Mouse (Mus musculus) neural tube, embryonic 15.5 days (tissue): Measurements from ENCODE around the gene Myh9. TPM values are rescaled to one million over a fixed set of nuclear protein-coding genes. Genes with fewer than 3 reads are reported as not detected.

Experiments used
- ATAC-seq: fragments of 200-750 bp; cut with Nextera tagmentation; 2 replicates; pipeline ENCODE4 v1.8.0; 2017; ENCODE audit warnings: mild to moderate bottlenecking, moderate TSS enrichment, moderate library complexity; ENCODE audit not compliant: low FRiP score
- H3K27ac ChIP-seq: fragments of 300-500 bp; sonication (generic); replicated peaks from 2 replicates; pipeline ENCODE4 v1.5.1; 2015; ENCODE audit warnings: mild to moderate bottlenecking, inconsistent platforms
- H3K27me3 ChIP-seq: fragments of 300-500 bp; sonication (generic); replicated peaks from 2 replicates; pipeline ENCODE4 v1.6.1; 2015; ENCODE audit warnings: inconsistent platforms
- H3K36me3 ChIP-seq: fragments of 300-500 bp; sonication (generic); 2 replicates; pipeline ENCODE4 v1.6.1; 2015; ENCODE audit warnings: inconsistent platforms
- H3K4me1 ChIP-seq: fragments of 300-500 bp; sonication (generic); 2 replicates; pipeline ENCODE4 v1.6.1; 2015; ENCODE audit warnings: inconsistent platforms
- H3K4me2 ChIP-seq: fragments of 300-500 bp; sonication (generic); 2 replicates; pipeline ENCODE4 v1.6.1; 2015; ENCODE audit warnings: inconsistent platforms, mild to moderate bottlenecking, moderate library complexity
- H3K4me3 ChIP-seq: fragments of 300-500 bp; sonication (generic); replicated peaks from 2 replicates; pipeline ENCODE4 v1.5.1; 2015; ENCODE audit warnings: mild to moderate bottlenecking, inconsistent platforms
- H3K9ac ChIP-seq: fragments of 300-500 bp; sonication (generic); replicated peaks from 2 replicates; pipeline ENCODE4 v1.6.1; 2015; ENCODE audit warnings: mild to moderate bottlenecking, inconsistent platforms
- H3K9me3 ChIP-seq: fragments of 300-500 bp; sonication (generic); replicated peaks from 2 replicates; pipeline ENCODE4 v1.6.1; 2016; ENCODE audit warnings: inconsistent platforms
- WGBS: fragments of 180-500 bp; shearing (Covaris S2); methylation state at CpG from one replicate; pipeline ENCODE4 v1.1.7; 2015; ENCODE audit warnings: mixed read lengths; 5-methylcytosine and 5-hydroxymethylcytosine counted together
- polyA plus RNA-seq: library from polyadenylated mRNA; unstranded; fragments of >200 nt; fragmentation: Nextera tagmentation; extraction: Ambion mirVana; gene quantifications from 2 replicates; pipeline ENCODE4 v1.2.1, GENCODE M21; 2015

The Myh9 gene
- polyA plus RNA-seq, result 9.6 and 17.7 TPM in 2 replicates

DNA sequence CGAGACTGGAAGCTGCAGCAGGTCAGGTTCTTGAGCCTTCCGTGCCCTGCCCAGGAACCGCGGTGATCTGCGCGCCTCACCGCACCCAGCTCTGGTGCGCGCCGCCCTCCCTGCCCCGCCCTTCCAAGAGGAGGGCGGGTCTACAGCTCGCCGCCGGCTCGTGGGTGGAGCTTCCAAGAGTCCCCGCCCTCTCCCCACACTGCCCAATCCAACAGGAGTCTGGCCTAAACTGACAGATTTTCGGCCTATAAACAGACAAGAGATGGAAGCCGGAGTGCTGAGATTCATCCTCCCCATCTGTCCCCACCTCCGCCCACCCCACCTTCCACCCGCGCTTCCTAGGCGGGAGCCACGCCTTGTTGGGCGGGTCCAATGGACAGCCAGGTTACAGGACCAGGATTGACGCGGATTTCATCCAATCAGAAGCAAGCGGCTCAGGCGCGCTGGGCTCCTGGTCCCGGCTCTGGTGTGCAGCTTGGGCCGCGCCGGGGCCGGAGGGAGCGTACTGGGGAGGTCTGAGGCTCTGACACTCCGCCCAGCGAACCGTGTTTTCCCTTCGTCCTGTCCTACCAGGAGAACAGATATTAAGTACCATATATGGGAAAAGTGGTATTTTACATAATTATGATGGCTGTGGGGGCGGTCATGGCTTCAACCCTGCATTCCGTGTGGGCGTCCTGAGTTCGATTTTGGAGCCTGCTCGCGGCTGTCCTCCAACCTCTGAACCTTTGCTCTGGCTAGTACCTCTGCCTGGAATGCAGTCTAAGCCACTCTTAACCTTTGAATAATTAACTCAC, at the start of gene Myh9:
Gene Myh9, minus strand, starts transcription at position 129 of the 797 bp plus-strand sequence.
- H3K36me3 ChIP-seq, result no peaks in the 10 kb centered on the region
- peaks cover 40% of the 10 kb centered on the region for H3K4me1 ChIP-seq
- H3K9ac ChIP-seq, result peak within 1 kb of the TSS; percentile 66
- peak within 1 kb of the TSS; percentile 88 for H3K27ac ChIP-seq
- H3K4me2 ChIP-seq, result peak within 1 kb of the TSS; percentile 83
- WGBS, result under 1% methylated on average over 33 of the region's 46 CpGs
- ATAC-seq, result peak; percentile 98
- H3K27me3 ChIP-seq, result no peaks in the 10 kb centered on the region
- H3K4me3 ChIP-seq, result peak within 1 kb of the TSS; percentile 93
- no peaks in the 10 kb centered on the region for H3K9me3 ChIP-seq

- no peak for ATAC-seq
- Histone ChIP-seq H3K9ac (no peak overlapping the region), H3K27ac (no peak overlapping the region), H3K27me3 (no peaks in the 10 kb centered on the region), H3K4me3 (no peak overlapping the region), H3K36me3 (no peaks in the 10 kb centered on the region), H3K4me1 (no peaks in the 10 kb centered on the region), H3K4me2 (no peak overlapping the region), H3K9me3 (no peaks in the 10 kb centered on the region)
- WGBS, result 89% methylated on average over 8 of the region's 8 CpGs
Observed at GRCm38 (mm10) chr15:77891766-77892165, 49.8 kb upstream of the Myh9 start.

DNA sequence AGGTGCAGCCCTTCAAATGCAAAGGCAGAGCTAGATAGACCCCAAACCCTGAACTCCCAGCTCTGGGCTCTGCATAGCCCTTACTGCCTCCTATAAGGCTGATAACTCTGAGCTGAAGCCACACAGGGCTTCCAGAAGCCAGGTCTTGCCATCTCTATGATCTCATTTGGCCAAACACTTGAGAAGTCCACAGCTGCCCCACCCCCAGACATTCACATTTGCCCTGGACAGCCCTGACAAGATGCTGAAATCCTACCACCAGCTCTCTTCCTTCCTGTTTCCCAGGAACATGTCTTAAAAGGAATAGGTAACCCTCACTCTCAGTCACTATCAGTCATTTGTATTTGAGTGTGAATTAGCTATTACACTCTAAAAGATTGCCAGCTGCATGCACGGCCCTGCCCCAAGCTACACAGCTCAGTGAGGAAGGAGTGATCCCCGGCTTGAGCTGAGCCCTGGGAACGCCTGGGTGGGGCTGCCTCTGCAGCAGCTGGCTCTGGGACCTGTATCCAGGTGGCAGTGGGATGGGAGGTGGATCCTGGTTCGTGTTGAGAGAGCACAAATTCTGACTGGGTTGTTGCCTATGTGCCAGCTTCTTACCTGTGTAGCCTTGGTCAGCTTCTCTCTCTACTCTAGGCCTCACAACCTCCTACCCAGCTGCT, 47.9 kb upstream of the Myh9 start:
- H3K4me1 ChIP-seq, result no peaks in the 10 kb centered on the region
- no peak overlapping the region for H3K4me2 ChIP-seq
- no peak overlapping the region for H3K9ac ChIP-seq
- no peak overlapping the region for H3K27ac ChIP-seq
- WGBS, result 55% methylated on average over 4 of the region's 4 CpGs
- ATAC-seq, result no peak
- no peaks in the 10 kb centered on the region for H3K36me3 ChIP-seq
- no peak overlapping the region for H3K4me3 ChIP-seq
- H3K9me3 ChIP-seq, result no peaks in the 10 kb centered on the region
- H3K27me3 ChIP-seq, result no peaks in the 10 kb centered on the region; the same call in 1 of the 2 replicates

GRCm38 (mm10) chr15:77888286-77888685, 46.3 kb upstream of the Myh9 start:
- H3K9ac ChIP-seq, result no peak overlapping the region
- 71% methylated on average over 7 of the region's 7 CpGs for WGBS
- no peak overlapping the region for H3K4me3 ChIP-seq
- no peaks in the 10 kb centered on the region for H3K9me3 ChIP-seq
- no peak for ATAC-seq
- H3K36me3 ChIP-seq, result no peaks in the 10 kb centered on the region
- H3K4me2 ChIP-seq, result no peak overlapping the region
- H3K4me1 ChIP-seq, result 0 out of 2 replicates have a peak, but pooled peaks cover 2% of the 10 kb centered on the region
- no peak overlapping the region for H3K27ac ChIP-seq
- no peaks in the 10 kb centered on the region; the same call in 1 of the 2 replicates for H3K27me3 ChIP-seq

GRCm38 (mm10) chr15:77887093-77887488, 45.1 kb upstream of the Myh9 start:
- 65% methylated on average over 1 of the region's 1 CpGs for WGBS
- Histone ChIP-seq H3K9me3 (no peaks in the 10 kb centered on the region), H3K27me3 (no peaks in the 10 kb centered on the region; the same call in 1 of the 2 replicates), H3K4me1 (peaks cover 8% of the 10 kb centered on the region; the same call in 1 of the 2 replicates), H3K36me3 (no peaks in the 10 kb centered on the region), H3K9ac (no peak overlapping the region), H3K27ac (no peak overlapping the region), H3K4me3 (no peak overlapping the region), H3K4me2 (no peak overlapping the region)
- ATAC-seq, result no peak

- H3K4me3 ChIP-seq, result no peak overlapping the region
- H3K9me3 ChIP-seq, result no peaks in the 10 kb centered on the region
- no peaks in the 10 kb centered on the region for H3K36me3 ChIP-seq
- ATAC-seq, result no peak
- H3K9ac ChIP-seq, result no peak overlapping the region
- H3K27ac ChIP-seq, result no peak overlapping the region
- no peaks in the 10 kb centered on the region; the same call in 1 of the 2 replicates for H3K27me3 ChIP-seq
- H3K4me2 ChIP-seq, result no peak overlapping the region
- WGBS, result 95% methylated on average over 4 of the region's 5 CpGs
- H3K4me1 ChIP-seq, result peaks cover 8% of the 10 kb centered on the region; the same call in 1 of the 2 replicates
Observed at GRCm38 (mm10) chr15:77886369-77887092, 44.6 kb upstream of the Myh9 start.

GRCm38 (mm10) chr15:77885945-77886344, 44.0 kb upstream of the Myh9 start:
- Histone ChIP-seq H3K4me3 (no peak overlapping the region), H3K9ac (no peak overlapping the region), H3K27ac (no peak overlapping the region), H3K9me3 (no peaks in the 10 kb centered on the region), H3K27me3 (no peaks in the 10 kb centered on the region; the same call in 1 of the 2 replicates), H3K4me1 (peaks cover 8% of the 10 kb centered on the region; the same call in 1 of the 2 replicates), H3K36me3 (no peaks in the 10 kb centered on the region), H3K4me2 (no peak overlapping the region)
- 88% methylated on average over 4 of the region's 4 CpGs for WGBS
- ATAC-seq, result no peak

DNA sequence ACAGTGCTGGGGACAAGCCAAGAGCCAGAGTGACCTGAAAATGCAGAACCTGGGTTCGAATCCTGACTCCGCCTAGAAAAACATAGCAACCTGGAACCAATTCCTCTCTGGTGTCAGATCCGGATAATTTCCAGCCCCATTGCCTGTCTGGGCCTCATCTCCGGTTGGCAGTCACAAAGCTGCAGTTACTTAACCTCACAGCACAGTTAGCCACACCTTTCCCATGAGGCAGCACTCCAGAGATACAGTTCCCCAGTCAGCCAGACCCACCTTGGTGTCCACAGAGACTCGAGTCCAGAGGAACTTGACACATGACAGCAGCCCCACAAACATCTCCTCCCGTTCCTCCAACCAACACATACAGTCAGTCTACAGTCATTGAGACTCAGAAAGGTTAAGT, 43.2 kb upstream of the Myh9 start:
- 88% methylated on average over 6 of the region's 6 CpGs for WGBS
- no peak for ATAC-seq
- peaks cover 8% of the 10 kb centered on the region; the same call in 1 of the 2 replicates for H3K4me1 ChIP-seq

DNA sequence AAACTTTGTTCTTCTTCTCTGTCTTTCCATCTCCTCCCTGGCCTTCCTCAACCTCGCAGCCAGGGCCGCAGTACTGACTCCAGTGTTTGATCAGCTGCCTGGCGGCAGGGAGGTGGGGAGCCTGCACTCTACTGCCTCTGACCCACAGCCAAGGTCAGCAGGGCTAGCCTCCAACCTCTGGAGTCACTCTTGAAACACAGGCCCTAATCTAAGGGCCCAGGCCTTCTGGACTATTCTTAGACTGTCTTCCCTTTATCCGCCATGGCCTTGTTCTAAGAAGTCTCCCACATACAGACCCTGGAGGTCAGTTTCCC, 41.7 kb upstream of the Myh9 start:
- H3K36me3 ChIP-seq, result no peaks in the 10 kb centered on the region
- H3K4me2 ChIP-seq, result no peak overlapping the region
- H3K9ac ChIP-seq, result no peak overlapping the region
- peaks cover 8% of the 10 kb centered on the region; the same call in 1 of the 2 replicates for H3K4me1 ChIP-seq
- no peak for ATAC-seq
- H3K4me3 ChIP-seq, result no peak overlapping the region
- no peaks in the 10 kb centered on the region for H3K9me3 ChIP-seq
- 72% methylated on average over 4 of the region's 4 CpGs for WGBS
- no peaks in the 10 kb centered on the region; the same call in 1 of the 2 replicates for H3K27me3 ChIP-seq
- H3K27ac ChIP-seq, result no peak overlapping the region

More for the DNA sequence above, 43.2 kb upstream of the Myh9 start:
- Histone ChIP-seq H3K9ac (no peak overlapping the region), H3K27ac (no peak overlapping the region), H3K9me3 (no peaks in the 10 kb centered on the region), H3K4me2 (no peak overlapping the region), H3K4me3 (no peak overlapping the region), H3K36me3 (no peaks in the 10 kb centered on the region), H3K27me3 (no peaks in the 10 kb centered on the region; the same call in 1 of the 2 replicates)

- no peak for ATAC-seq
- H3K27me3 ChIP-seq, result no peaks in the 10 kb centered on the region; the same call in 1 of the 2 replicates
- H3K4me3 ChIP-seq, result no peak overlapping the region
- no peaks in the 10 kb centered on the region for H3K9me3 ChIP-seq
- no peak overlapping the region for H3K4me2 ChIP-seq
- WGBS, result 23% methylated on average over 16 of the region's 17 CpGs
- H3K36me3 ChIP-seq, result no peaks in the 10 kb centered on the region
- peaks cover 8% of the 10 kb centered on the region; the same call in 1 of the 2 replicates for H3K4me1 ChIP-seq
- no peak overlapping the region for H3K27ac ChIP-seq
- H3K9ac ChIP-seq, result no peak overlapping the region
Observed at GRCm38 (mm10) chr15:77882797-77883696, 41.1 kb upstream of the Myh9 start.

- WGBS, result 76% methylated on average over 6 of the region's 6 CpGs
- Histone ChIP-seq H3K27me3 (no peaks in the 10 kb centered on the region; the same call in 1 of the 2 replicates), H3K4me1 (peaks cover 8% of the 10 kb centered on the region; the same call in 1 of the 2 replicates), H3K27ac (no peak overlapping the region), H3K9ac (no peak overlapping the region), H3K9me3 (no peaks in the 10 kb centered on the region), H3K4me3 (no peak overlapping the region), H3K4me2 (no peak overlapping the region), H3K36me3 (no peaks in the 10 kb centered on the region)
- ATAC-seq, result no peak
Observed at GRCm38 (mm10) chr15:77882297-77882696, 40.3 kb upstream of the Myh9 start.
